Mouse (Mus musculus): ENCODE measurements around the gene Hcn3. TPM values are rescaled to one million over a fixed set of nuclear protein-coding genes. Genes with fewer than 3 reads are reported as not detected.

Gene Hcn3
- polyA plus RNA-seq, 1 experiment: 0.47 TPM

DNA sequence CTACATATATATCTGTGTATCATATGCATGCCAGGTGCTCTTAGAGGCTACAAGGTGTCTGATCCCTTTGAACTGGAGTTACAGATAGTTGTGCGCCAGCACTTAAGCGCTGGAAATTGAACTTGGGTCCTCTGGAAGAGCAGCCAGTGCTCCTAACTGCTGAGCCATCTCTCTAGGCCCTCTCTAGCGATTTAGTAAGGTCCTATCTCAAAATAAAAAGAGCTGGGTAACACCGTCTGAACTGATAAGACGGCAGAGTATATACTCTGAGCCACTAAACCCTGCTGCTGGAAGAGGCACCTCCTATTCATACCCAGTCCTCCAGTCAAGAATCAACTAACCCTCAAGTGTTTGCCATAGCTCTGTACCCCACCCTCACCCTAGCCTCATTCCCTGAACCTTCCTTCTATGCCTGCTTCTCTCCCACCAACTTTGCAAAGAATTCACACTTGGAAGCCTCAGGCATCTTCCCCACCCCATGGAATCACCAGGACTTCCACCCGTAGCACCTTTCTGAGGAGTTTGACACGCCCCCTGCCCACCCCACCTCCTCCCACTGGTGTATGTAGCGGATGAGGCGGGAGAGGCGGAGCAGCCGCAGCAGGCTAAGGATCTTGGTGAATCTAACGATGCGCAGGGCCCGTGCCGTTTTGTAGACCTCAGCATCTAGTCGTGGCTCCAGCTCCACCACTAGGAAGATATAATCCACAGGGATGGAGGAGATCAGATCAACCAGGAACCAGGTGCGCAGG, 7.7 kb downstream of the Hcn3 start:
- H3K4me1 ChIP-seq (ENCODE audit: control insufficient read depth, insufficient read depth, low read length): peaks cover 2% of the 10 kb centered on the region; the same call in 1 of the 2 replicates
- TF ChIP-seq CTCF (IDR thresholded peaks at IDR 0.05; ENCODE audit: low read depth, low read length): no peak
- no peak for TF ChIP-seq POLR2A (IDR thresholded peaks at IDR 0.05; ENCODE audit: borderline replicate concordance, low read depth, low read length)
- no peak overlapping the region for H3K4me3 ChIP-seq (ENCODE audit: insufficient read depth, low read length)
- no peak overlapping the region for H3K27ac ChIP-seq (ENCODE audit: insufficient read depth, low read depth, low read length)

DNA sequence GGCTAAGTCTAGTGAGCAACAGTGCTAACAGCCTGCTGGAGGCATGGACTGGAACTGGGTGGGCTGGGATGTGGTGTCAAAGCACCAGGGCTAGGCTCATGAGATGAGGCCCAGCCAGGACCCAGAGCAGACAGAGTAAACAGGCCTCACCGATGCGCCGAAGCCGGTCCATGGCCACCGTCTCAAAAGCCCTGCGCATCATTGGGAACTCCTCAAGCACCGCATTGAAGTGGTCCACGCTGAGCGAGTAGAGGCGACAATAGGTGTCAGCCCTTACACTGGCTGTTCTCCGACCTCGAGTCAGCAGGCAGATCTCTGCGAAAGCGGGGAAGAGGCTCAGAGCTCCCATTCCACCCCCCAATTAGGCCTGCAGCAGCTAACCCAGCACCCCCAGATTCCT, 11.4 kb downstream of the Hcn3 start:
- TF ChIP-seq POLR2A (IDR thresholded peaks at IDR 0.05; ENCODE audit: borderline replicate concordance, low read depth, low read length) (no peak), CTCF (IDR thresholded peaks at IDR 0.05; ENCODE audit: low read depth, low read length) (no peak)
- Histone ChIP-seq H3K4me3 (ENCODE audit: insufficient read depth, low read length) (no peak overlapping the region), H3K27ac (ENCODE audit: insufficient read depth, low read depth, low read length) (no peak overlapping the region)

GRCm38 (mm10) chr3:89147979-89148311, 12.1 kb downstream of the Hcn3 start:
- no peak for TF ChIP-seq CTCF (IDR thresholded peaks at IDR 0.05; ENCODE audit: low read depth, low read length)
- no peak for TF ChIP-seq POLR2A (IDR thresholded peaks at IDR 0.05; ENCODE audit: borderline replicate concordance, low read depth, low read length)
- Histone ChIP-seq H3K4me3 (ENCODE audit: insufficient read depth, low read length) (peak overlapping the region; percentile 16; the same call in 1 of the 2 replicates), H3K27ac (ENCODE audit: insufficient read depth, low read depth, low read length) (no peak overlapping the region), H3K4me1 (ENCODE audit: control insufficient read depth, insufficient read depth, low read length) (no peaks in the 10 kb centered on the region)

More for the DNA sequence above, 11.4 kb downstream of the Hcn3 start:
- no peaks in the 10 kb centered on the region for H3K4me1 ChIP-seq (ENCODE audit: control insufficient read depth, insufficient read depth, low read length)

DNA sequence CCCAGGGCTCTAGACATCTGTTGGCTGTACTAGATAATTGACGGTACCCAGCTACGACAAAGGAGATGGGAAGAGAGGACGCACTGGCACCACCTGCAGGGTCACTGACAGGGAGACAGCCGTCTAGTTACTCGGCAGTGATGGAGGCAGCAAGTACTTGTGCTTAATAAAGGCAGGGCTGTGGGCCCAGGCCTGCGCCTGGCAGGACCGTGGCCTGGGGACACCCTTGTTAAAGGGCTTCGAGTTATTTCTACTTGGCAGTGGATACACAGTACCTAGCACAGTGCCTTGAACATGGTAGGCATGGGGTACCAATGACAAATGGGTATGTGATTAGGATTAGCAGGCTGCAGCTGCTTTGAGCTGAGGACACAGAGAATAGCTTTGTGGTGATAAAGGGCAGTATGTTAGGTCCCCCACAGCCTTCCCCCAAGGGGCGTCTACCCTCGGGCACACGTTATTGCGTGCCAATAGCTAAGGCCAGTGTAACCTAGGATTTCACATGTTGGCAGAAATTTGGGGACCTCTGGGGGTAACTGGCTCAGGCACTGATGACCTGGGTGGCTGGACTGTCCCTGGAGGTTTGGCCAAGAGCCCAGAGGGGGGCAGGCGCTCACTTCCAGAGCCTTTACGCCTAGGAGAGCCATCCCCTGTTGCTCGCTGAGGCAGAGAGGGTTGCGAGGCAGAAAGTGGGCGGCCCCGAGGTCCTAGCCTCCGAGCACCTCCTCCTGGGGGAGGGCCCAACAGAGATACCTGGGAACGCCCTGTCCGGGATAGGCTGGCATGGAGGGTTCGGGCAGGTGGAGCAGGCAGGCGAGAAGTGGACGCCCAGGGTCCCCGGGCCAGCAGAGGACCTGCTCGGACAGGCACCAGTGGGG, 12.7 kb downstream of the Hcn3 start:
- Histone ChIP-seq H3K27ac (ENCODE audit: insufficient read depth, low read depth, low read length) (no peak overlapping the region), H3K4me3 (ENCODE audit: insufficient read depth, low read length) (0 out of 2 replicates have a peak overlapping the region, but pooled peaks have one; percentile 16), H3K4me1 (ENCODE audit: control insufficient read depth, insufficient read depth, low read length) (no peaks in the 10 kb centered on the region)
- TF ChIP-seq CTCF (IDR thresholded peaks at IDR 0.05; ENCODE audit: low read depth, low read length) (no peak), POLR2A (IDR thresholded peaks at IDR 0.05; ENCODE audit: borderline replicate concordance, low read depth, low read length) (no peak)

- H3K4me1 ChIP-seq (ENCODE audit: control insufficient read depth, insufficient read depth, low read length): no peaks in the 10 kb centered on the region
- no peak overlapping the region for H3K4me3 ChIP-seq (ENCODE audit: insufficient read depth, low read length)
- H3K27ac ChIP-seq (ENCODE audit: insufficient read depth, low read depth, low read length): no peak overlapping the region
- TF ChIP-seq CTCF (IDR thresholded peaks at IDR 0.05; ENCODE audit: low read depth, low read length): no peak
Observed at GRCm38 (mm10) chr3:89145566-89145965, 14.4 kb downstream of the Hcn3 start.

DNA sequence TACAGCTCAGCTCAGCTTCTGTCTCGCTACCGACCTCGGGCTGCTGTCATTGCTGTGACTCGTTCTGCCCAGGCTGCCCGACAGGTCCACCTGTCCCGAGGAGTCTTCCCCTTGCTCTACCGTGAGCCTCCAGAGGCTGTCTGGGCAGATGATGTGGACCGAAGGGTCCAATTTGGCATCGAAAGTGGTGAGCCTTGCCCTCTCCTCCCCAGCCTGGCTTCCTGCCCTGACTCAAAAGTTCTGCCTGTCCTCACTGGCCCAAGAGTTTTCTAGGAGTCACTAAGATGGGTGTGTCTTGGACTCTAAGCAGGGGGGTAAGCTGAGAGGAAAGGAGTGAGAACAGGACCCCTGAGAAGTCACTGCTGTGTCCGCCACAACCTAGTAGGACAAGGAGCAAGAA, 15.2 kb downstream of the Hcn3 start:
- no peak for TF ChIP-seq POLR2A (IDR thresholded peaks at IDR 0.05; ENCODE audit: borderline replicate concordance, low read depth, low read length)
- no peak overlapping the region for H3K4me3 ChIP-seq (ENCODE audit: insufficient read depth, low read length)
- H3K4me1 ChIP-seq (ENCODE audit: control insufficient read depth, insufficient read depth, low read length): no peaks in the 10 kb centered on the region
- no peak overlapping the region for H3K27ac ChIP-seq (ENCODE audit: insufficient read depth, low read depth, low read length)

DNA sequence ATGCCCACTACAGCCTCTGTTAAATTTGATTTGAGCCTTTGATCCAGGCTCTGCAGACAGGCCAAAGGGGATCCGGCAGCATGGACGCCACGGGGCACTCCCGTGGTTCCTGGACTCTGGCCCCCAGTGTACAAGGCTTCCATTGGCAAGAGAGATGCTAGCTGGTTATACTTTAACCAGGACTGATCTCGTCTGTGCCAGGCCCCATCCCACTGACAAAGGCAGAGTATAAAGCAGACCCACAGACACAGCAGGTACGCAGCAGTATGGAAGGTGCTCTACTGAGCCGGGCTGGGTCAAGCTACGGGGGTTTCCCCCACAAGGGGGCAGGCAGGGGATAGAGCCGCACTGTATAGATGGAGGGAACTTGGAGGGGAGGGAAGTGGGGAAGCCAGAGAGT, 23.6 kb downstream of the Hcn3 start:
- H3K4me3 ChIP-seq (ENCODE audit: insufficient read depth, low read length): no peak overlapping the region
- H3K27ac ChIP-seq (ENCODE audit: insufficient read depth, low read depth, low read length): no peak overlapping the region
- TF ChIP-seq CTCF (IDR thresholded peaks at IDR 0.05; ENCODE audit: low read depth, low read length) (no peak), POLR2A (IDR thresholded peaks at IDR 0.05; ENCODE audit: borderline replicate concordance, low read depth, low read length) (no peak)
- H3K4me1 ChIP-seq (ENCODE audit: control insufficient read depth, insufficient read depth, low read length): no peaks in the 10 kb centered on the region

DNA sequence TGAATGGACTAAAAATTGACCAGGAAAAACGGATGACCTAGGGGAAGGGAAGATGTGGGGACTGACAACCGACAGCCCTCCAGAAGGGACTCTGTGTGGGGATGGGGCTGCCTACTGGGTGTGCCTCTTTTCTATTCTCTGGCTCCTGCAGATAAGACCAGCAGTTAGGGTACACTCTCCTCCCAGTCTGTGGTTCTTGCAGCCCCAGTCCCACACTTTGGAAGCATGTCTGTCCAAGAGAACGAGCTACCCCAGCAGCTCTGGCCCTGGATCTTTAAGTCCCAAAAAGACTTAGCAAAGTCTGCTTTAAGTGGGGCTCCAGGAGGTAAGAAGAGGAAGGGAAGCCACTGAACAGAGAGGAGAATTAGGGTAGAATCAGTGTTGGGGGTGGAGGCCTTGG, 24.0 kb downstream of the Hcn3 start, which contains the start of gene Pklr:
Gene Pklr, plus strand, starts transcription at position 185 of the 400 bp plus-strand sequence.
- Histone ChIP-seq H3K4me1 (ENCODE audit: control insufficient read depth, insufficient read depth, low read length) (no peaks in the 10 kb centered on the region), H3K4me3 (ENCODE audit: insufficient read depth, low read length) (no peak within 1 kb of the TSS), H3K27ac (ENCODE audit: insufficient read depth, low read depth, low read length) (no peak within 1 kb of the TSS)
- no peak for TF ChIP-seq POLR2A (IDR thresholded peaks at IDR 0.05; ENCODE audit: borderline replicate concordance, low read depth, low read length)
- TF ChIP-seq CTCF (IDR thresholded peaks at IDR 0.05; ENCODE audit: low read depth, low read length): no peak

- Histone ChIP-seq H3K4me3 (ENCODE audit: insufficient read depth, low read length) (no peak overlapping the region), H3K27ac (ENCODE audit: insufficient read depth, low read depth, low read length) (no peak overlapping the region), H3K4me1 (ENCODE audit: control insufficient read depth, insufficient read depth, low read length) (peaks cover 2% of the 10 kb centered on the region; the same call in 1 of the 2 replicates)
- no peak for TF ChIP-seq CTCF (IDR thresholded peaks at IDR 0.05; ENCODE audit: low read depth, low read length)
- no peak for TF ChIP-seq POLR2A (IDR thresholded peaks at IDR 0.05; ENCODE audit: borderline replicate concordance, low read depth, low read length)
Observed at GRCm38 (mm10) chr3:89133752-89134151, 26.2 kb downstream of the Hcn3 start.

DNA sequence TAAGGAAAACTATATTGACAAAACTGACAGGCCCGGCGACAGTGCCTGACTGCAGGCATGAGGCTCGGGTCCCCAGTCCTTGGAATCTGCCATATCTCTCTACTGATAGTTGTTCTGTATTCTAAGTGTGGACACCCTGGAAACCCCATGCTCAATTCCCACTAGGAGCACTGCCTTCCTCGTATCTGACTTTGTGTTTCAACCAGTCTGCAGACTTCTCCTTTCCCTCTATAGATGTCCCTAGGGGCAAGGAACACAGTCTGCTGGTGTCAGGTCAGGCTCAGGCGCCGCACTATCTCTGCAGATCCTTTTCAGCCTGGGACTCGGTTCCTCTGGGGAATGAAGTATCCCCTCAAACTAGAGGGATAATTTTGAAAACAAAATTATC, 26.9 kb downstream of the Hcn3 start:
- H3K4me3 ChIP-seq (ENCODE audit: insufficient read depth, low read length): no peak overlapping the region
- H3K27ac ChIP-seq (ENCODE audit: insufficient read depth, low read depth, low read length): no peak overlapping the region
- TF ChIP-seq CTCF (IDR thresholded peaks at IDR 0.05; ENCODE audit: low read depth, low read length) (no peak), POLR2A (IDR thresholded peaks at IDR 0.05; ENCODE audit: borderline replicate concordance, low read depth, low read length) (no peak)
- H3K4me1 ChIP-seq (ENCODE audit: control insufficient read depth, insufficient read depth, low read length): peaks cover 2% of the 10 kb centered on the region; the same call in 1 of the 2 replicates
